Mouse (Mus musculus) gonadal fat pad, adult 2 months (tissue): ENCODE data around the gene Guca1b. TPM values are rescaled to one million over a fixed set of nuclear protein-coding genes. Genes with fewer than 3 reads are reported as not detected.

ENCODE experiments used
- DNase-seq: peaks from one replicate; pipeline ENCODE4 v3.0.0-alpha.2; 2012; ENCODE audit warnings: low read depth
- polyA plus RNA-seq: library from polyadenylated mRNA; depleted of rRNA; stranded (reverse); fragments of >200 nt; gene quantifications from 2 replicates; pipeline ENCODE4 v1.2.3, GENCODE M21; 2012; rRNA removed

The Guca1b gene
- 0.65 and 0.71 TPM in 2 replicates for polyA plus RNA-seq

GRCm38 (mm10) chr17:47385145-47385544 is at the start of gene Guca1b:
Guca1b (plus strand) TSS chr17:47385393.
- DNase-seq, result no peak

DNA sequence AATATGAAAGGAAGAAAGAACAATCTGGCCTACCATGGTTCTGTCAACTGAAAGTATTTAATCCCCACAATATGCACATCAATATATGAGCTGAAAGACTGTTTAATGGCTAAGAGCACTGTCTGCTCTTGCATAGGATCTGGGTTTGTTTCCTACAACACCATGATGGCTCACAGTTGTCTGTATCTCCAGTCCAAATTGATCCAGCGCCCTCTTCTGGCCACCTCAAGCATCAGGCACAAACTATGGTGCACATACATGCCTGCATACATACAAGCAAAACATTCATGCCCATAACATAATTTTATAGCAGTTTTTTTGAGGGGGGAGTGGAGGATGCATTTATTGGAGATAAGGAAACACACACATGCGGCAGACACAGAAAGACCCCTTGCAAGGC is 42.1 kb upstream of the Guca1b start:
- DNase-seq, result no peak

- no peak for DNase-seq
These were observed 35.4 kb upstream of the Guca1b start for GRCm38 (mm10) chr17:47349721-47350319.

DNA sequence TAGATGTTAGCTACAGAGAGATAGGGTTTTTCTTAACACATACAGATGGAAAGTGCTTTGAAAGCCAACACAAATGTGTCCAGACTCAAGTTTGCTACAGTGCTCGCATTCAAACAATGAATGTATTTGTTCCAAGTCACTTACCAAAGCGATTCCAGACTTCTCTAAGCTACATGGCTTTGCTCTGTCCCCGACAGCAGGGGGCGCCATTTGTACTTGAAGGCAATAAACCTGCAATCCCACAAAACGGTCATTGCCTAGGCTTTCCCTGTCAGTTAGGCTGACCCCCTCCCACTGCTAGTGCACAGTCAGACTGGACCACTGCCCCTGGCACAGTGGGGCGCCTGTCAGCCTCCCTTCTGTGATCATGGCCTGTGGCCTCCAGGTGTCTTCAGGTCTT is 25.2 kb upstream of the Guca1b start:
- DNase-seq, result no peak

DNA sequence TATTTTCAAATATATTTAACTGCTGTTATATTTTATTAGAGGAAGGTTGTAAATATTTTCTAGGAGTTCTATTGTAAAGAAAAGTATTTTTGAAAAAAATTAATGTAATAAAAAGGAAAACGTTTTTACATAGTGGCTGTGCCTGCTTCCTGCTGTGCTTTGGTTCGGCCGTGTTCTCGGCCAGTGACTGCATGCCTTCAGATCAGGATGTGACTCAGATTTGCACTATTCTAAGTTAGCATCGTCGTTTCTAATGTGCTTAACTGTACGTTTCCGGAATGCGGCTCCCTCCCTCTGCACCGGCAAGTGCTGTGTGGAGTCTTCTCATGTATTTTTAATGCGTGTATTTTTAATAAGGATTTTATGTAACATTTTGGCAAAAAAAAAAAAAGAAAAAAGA is 23.9 kb upstream of the Guca1b start:
- no peak for DNase-seq

GRCm38 (mm10) chr17:47368401-47369086 is 16.6 kb upstream of the Guca1b start, which contains the start of gene Mrps10:
Mrps10 (plus strand) TSS chr17:47368887.
- peak; percentile 31 for DNase-seq

GRCm38 (mm10) chr17:47369087-47369443 is 16.1 kb upstream of the Guca1b start:
- no peak for DNase-seq

DNA sequence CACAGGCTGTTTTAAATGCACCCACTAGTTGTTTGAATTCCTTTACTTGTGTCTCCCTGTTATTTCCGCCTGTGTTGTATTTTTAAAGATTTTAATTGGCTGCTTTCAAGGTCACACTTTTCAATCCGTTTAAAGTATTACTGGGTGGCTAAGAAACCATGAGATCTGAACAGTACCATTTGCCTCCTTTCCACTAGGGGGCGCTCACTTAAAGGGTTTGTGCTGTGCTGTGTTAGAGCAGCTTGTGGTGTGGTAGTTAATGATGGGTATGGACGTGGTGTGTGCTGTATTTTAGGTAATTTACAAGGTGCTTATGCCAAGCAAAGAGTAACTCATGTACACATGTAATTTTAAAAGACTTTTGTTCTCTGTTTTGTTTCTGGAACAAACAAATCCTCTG is 13.7 kb upstream of the Guca1b start:
- no peak for DNase-seq

DNA sequence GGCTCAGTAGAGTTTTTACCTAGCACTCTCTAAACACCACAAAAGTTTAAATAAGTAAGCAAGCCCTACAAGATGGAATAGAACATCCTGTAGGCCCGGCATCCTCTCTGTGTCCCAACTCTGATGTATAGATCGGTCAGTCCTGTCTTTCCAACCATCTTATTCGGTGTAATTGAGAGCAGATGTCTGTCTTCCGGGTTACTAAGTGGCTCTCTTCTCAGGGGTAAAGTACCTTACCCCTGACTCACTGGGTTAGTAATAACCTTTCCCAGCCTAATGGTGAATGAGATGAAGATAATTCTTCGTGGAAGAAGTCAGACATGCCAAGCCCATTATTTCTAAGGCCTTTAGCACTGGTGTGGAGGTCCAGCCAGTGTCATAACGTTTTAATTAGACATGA is 11.2 kb upstream of the Guca1b start:
- no peak for DNase-seq

DNA sequence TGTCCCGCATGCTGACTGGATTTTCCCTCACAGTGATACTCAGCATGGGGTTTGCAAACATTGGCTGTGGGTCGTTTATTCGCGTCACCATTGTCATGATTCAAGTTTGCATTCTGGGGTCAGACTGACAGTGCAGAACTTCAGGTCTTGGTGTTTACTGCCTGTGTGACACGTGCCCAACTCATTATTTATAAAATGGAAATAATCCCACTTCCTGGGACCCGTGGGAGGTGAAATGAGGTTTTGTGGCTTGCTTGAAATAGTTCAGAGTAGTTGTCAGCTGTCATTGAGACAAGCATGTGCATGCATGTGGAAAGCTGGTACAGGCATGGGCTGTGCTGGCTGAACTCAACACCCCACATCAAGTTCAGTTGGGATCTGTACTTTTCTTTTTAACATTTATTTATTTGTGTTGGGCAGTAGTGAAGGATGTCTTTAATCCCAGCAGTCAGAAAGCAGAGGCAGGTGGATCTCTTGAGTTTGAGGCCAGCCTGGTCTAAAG is 8.4 kb upstream of the Guca1b start:
- no peak for DNase-seq

GRCm38 (mm10) chr17:47378133-47378532 is 7.1 kb upstream of the Guca1b start:
- DNase-seq, result no peak

DNA sequence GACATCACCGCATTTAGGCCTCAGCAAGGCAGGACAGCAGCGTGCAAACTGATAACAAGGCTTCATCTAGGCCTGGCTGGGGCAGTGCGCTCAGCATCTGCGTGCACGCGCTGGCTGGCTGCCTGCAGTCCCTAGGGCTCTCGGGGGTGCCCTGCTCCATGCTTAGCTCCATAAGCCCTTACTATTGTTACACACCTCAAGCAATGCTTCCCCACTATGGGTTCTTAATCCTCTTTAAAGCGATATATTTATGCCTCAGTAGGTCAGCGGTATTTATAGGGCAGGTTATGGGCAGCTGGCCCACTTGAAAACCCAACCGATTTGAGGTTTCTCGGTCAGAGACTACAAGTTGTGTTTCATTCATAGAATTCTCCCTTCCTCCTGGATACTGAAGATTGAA is 3.3 kb upstream of the Guca1b start:
- no peak for DNase-seq

- no peak for DNase-seq
These were observed 1.9 kb upstream of the Guca1b start for GRCm38 (mm10) chr17:47383266-47383665.

- DNase-seq, result no peak
These were observed 1.1 kb upstream of the Guca1b start for GRCm38 (mm10) chr17:47384064-47384463.

DNA sequence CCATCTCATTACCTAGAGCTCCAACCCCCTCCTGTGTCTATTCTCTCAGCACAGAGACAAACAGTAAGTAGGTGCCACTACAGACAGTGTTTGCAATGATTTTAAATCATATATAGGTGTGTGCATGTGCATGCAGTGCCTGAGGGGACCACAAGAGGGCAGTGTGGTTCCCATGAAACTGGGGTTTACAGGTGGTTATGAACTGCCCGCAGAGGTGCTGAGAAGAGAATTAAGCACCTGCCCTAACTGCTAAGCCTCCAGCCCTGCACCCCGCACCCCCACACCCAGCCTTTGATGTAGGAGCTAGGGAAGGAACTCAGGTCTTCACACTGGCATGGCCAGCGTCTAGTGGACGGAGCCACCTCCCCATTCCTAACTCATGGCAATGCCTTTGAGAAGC is 1.5 kb downstream of the Guca1b start:
- no peak for DNase-seq

DNA sequence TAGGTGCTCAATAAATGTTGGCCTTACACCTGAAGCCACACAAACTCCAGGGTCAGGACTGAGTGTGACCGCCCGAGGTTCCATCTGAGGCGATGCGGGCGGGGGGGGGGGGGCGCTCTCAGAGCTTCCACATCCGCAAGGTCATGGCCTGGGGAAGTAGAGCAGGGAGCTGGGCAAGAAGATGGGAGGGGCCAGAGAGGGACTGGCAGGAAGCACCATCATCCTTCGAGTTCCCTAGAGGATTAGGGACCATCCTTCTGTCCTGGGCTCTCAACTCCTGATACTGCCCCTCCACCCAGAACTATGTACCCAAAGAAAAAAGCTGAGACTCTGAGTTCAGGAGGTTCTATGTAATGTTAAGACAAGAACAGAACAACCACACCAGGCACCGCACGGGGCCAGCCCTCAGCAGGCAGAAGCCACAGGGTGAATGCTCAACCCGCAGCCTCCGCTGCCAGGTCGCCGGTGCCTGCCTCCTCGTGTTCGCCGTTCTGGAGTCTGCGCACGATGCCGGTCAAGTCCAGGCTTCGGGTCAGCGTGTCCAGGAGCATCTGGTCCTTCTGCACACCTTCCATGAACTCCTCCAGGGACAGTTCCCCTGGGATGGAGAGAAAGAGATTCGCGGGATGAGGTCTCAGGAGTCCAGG is 9.2 kb downstream of the Guca1b start:
- no peak for DNase-seq

DNA sequence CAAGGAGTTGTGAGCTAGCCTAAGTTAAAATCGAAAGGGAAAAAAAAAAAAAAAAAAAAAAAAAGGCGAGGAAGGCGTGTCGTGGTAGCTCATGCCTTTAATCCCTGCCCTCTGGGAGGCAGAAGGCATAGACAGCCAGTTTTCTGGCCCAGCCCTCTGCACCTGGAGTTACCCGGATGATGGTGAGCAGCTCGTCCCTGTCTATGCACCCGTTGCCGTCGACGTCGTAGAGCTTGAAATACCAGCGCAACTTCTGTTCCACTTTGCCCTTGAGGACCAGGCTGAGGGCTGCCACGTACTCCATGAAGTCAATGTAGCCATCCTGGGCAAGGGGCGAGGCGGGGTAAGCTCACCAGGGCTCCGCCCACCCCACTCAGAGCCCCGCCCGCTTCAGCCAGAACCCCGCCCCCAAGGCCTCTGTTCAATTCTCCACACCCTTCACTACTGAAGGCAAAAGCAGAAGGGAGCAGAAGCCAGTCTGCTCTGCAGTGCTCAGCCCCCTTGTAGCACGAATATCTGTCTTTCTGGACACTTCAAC is 10.3 kb downstream of the Guca1b start:
- peak; percentile 22 for DNase-seq

- DNase-seq, result no peak
These were observed 13.9 kb downstream of the Guca1b start for GRCm38 (mm10) chr17:47399091-47399490.

- DNase-seq, result no peak
These were observed 15.3 kb downstream of the Guca1b start, which contains the start of gene Guca1a for GRCm38 (mm10) chr17:47400451-47400850. Guca1a (minus strand) TSS chr17:47400584.

- no peak for DNase-seq
These were observed 22.7 kb downstream of the Guca1b start for GRCm38 (mm10) chr17:47407717-47408557.

GRCm38 (mm10) chr17:47408558-47408898 is 23.3 kb downstream of the Guca1b start:
- no peak for DNase-seq
